9 mouse cellular contexts compared by ENCODE assay signal in the genomic region with DNA sequence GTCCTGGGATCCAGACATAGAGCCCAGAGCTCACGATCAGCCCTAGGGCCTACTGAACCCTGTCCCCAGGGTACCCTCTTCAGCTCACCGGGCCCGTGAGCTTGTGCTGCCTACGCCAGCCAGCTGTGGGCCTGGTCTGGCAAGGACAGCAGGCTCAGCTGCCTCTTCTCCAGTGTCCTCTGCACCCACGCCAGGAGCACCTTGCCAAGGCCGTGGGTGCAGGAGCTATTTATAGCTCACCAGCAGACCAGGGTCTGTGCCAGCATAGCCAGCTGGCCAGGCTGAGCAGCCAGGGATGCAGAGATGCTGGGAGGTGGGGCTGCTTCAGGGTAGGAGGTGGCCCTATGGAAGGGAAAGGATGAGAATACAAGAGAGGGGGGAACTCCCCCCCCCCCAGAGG. TPM values are rescaled to one million over a fixed set of nuclear protein-coding genes. Genes with fewer than 3 reads are reported as not detected.
DNase-seq lines count a peak whose midpoint lies in the region; ATAC-seq and TF ChIP-seq lines count a peak whose summit lies in the region.
"Had no signal": no experiment of that assay in that cellular context is flagged by ENCODE, and none has a peak within 500 bp of the region (broad histone marks: within the 10 kb centered on the region; RNA-seq: fewer than 3 reads in every experiment).

No protein-coding gene starts in this region.

- ATAC-seq in kidney, embryonic 14.5 days (ENCODE audit: low FRiP score, low TSS enrichment), result no peak
- ATAC-seq in heart, embryonic 12.5 days (ENCODE audit: insufficient number of reproducible peaks, low FRiP score), result no peak
- no peak for ATAC-seq in granulocyte monocyte progenitor cell, adult 5-6 weeks (replicated peaks; ENCODE audit: poor library complexity, severe bottlenecking)

- peaks cover 39% of the 10 kb centered on the region for H3K36me3 ChIP-seq in kidney, embryonic 14.5 days (ENCODE audit: control insufficient read depth, insufficient read depth, low read length)
- H3K36me3 ChIP-seq in heart, embryonic 12.5 days, result peaks cover 50% of the 10 kb centered on the region
- no peaks in the 10 kb centered on the region for H3K36me3 ChIP-seq in testis, adult 2 months (ENCODE audit: control insufficient read depth, insufficient read depth, low read length)

- no peak overlapping the region for H3K4me3 ChIP-seq in kidney, embryonic 14.5 days (ENCODE audit: low read length)
- no peak overlapping the region for H3K4me3 ChIP-seq in embryonic fibroblast, embryonic 13.5 days (ENCODE audit: insufficient read depth, low read length)
- no peak overlapping the region for H3K4me3 ChIP-seq in heart, embryonic 12.5 days
- H3K4me3 ChIP-seq in testis, adult 2 months (ENCODE audit: control insufficient read depth, low read depth, low read length), result no peak overlapping the region

- WGBS in kidney, embryonic 14.5 days, result 78% methylated on average over 6 of the region's 6 CpGs
- WGBS in heart, embryonic 12.5 days, result 73% methylated on average over 6 of the region's 6 CpGs

- DNase-seq in kidney, adult 11 months, result peak; percentile 91
- peak; percentile 87 to 90 for DNase-seq in kidney, postnatal 36 days
- DNase-seq in lung, postnatal 36 days, result peak; percentile 70

- no peaks in the 10 kb centered on the region for H3K27me3 ChIP-seq in kidney, embryonic 14.5 days (ENCODE audit: control insufficient read depth, insufficient read depth, low read length)
- H3K27me3 ChIP-seq in heart, embryonic 12.5 days (replicated peaks), result no peaks in the 10 kb centered on the region
- no peaks in the 10 kb centered on the region for H3K27me3 ChIP-seq in testis, adult 2 months (ENCODE audit: control insufficient read depth, insufficient read depth, low read length)
- H3K27me3 ChIP-seq: CH12.LX had no signal

- H3K27ac ChIP-seq in kidney, embryonic 14.5 days (ENCODE audit: low read depth, low read length), result no peak overlapping the region
- H3K27ac ChIP-seq in embryonic fibroblast, embryonic 13.5 days (ENCODE audit: insufficient read depth, low read length), result peak overlapping the region; percentile 28
- no peak overlapping the region for H3K27ac ChIP-seq in heart, embryonic 12.5 days (ENCODE audit: poor library complexity, severe bottlenecking)
- peak overlapping the region; percentile 26; the same call in 1 of the 2 replicates for H3K27ac ChIP-seq in testis, adult 2 months (ENCODE audit: control insufficient read depth, insufficient read depth, low read depth, low read length)

- no peak overlapping the region for H3K9ac ChIP-seq in kidney, embryonic 14.5 days (ENCODE audit: low read depth, low read length)
- peak overlapping the region; percentile 33; the same call in 1 of the 2 replicates for H3K9ac ChIP-seq in heart, embryonic 12.5 days

- H3K4me2 ChIP-seq in kidney, embryonic 14.5 days (replicated peaks; ENCODE audit: low read depth, low read length), result no peak overlapping the region
- no peak overlapping the region for H3K4me2 ChIP-seq in heart, embryonic 12.5 days

- no peak for TF ChIP-seq POLR2A in embryonic fibroblast, embryonic 13.5 days (IDR thresholded peaks at IDR 0.05; ENCODE audit: low read depth, low read length)
- TF ChIP-seq POLR2A in testis, adult 2 months (IDR thresholded peaks at IDR 0.05; ENCODE audit: control insufficient read depth, low read depth, low read length), result no peak

- peaks cover 14% of the 10 kb centered on the region for H3K4me1 ChIP-seq in kidney, embryonic 14.5 days (ENCODE audit: control insufficient read depth, insufficient read depth, low read length)
- H3K4me1 ChIP-seq in embryonic fibroblast, embryonic 13.5 days (ENCODE audit: control insufficient read depth, insufficient read depth, low read length), result peaks cover 18% of the 10 kb centered on the region
- peaks cover 40% of the 10 kb centered on the region for H3K4me1 ChIP-seq in heart, embryonic 12.5 days (replicated peaks)
- H3K4me1 ChIP-seq in testis, adult 2 months (ENCODE audit: control insufficient read depth, insufficient read depth, low read length), result peaks cover 7% of the 10 kb centered on the region

- no peaks in the 10 kb centered on the region for H3K9me3 ChIP-seq in kidney, embryonic 14.5 days (ENCODE audit: control insufficient read depth, low read length)
- no peaks in the 10 kb centered on the region; the same call in 1 of the 2 replicates for H3K9me3 ChIP-seq in heart, embryonic 12.5 days (replicated peaks)

- no peak for TF ChIP-seq CTCF in embryonic fibroblast, embryonic 13.5 days (IDR thresholded peaks at IDR 0.05; ENCODE audit: borderline replicate concordance, insufficient read depth, low read length)
- no peak for TF ChIP-seq CTCF in testis, adult 2 months (IDR thresholded peaks at IDR 0.05; ENCODE audit: control insufficient read depth, insufficient read depth, insufficient replicate concordance, low read depth, low read length)

RNA-seq across cellular contexts. Expression of gene Hdac7, which starts 32.2 kb away (rescaled TPM):
- polyA plus RNA-seq in kidney, embryonic 14.5 days (2014; fragmentation: Nextera tagmentation; extraction: Ambion mirVana), result 32.2 and 34.1 TPM in 2 replicates
- 51.8 and 60.1 TPM in 2 replicates for polyA plus RNA-seq in embryonic fibroblast, embryonic 13.5 days (2011; ENCODE audit: insufficient read length, low read depth, missing spikeins)
- polyA plus RNA-seq in heart, embryonic 12.5 days (2016; fragmentation: Nextera tagmentation; extraction: Ambion mirVana), result 27.4 and 27.8 TPM in 2 replicates
- 6.1 and 6.5 TPM in 2 replicates for polyA plus RNA-seq in testis, adult 2 months (2012; rRNA removed)
- 33.3 and 52.1 TPM in 2 replicates for total RNA-seq in granulocyte monocyte progenitor cell, adult 5-6 weeks (2014; fragmentation: Nextera tagmentation)
- total RNA-seq in granulocyte monocyte progenitor cell, adult 5-6 weeks (2017), result 3.5 and 6.1 TPM in 2 replicates

RNA-seq across cellular contexts. Expression of gene Slc48a1, which starts 33.8 kb away (rescaled TPM):
- 34.4 and 36.1 TPM in 2 replicates for polyA plus RNA-seq in kidney, embryonic 14.5 days (2014; fragmentation: Nextera tagmentation; extraction: Ambion mirVana)
- 136 and 167 TPM in 2 replicates for polyA plus RNA-seq in embryonic fibroblast, embryonic 13.5 days (2011; ENCODE audit: insufficient read length, low read depth, missing spikeins)
- 52.9 and 55.0 TPM in 2 replicates for polyA plus RNA-seq in heart, embryonic 12.5 days (2016; fragmentation: Nextera tagmentation; extraction: Ambion mirVana)
- 16.3 and 17.0 TPM in 2 replicates for polyA plus RNA-seq in testis, adult 2 months (2012; rRNA removed)
- 97.0 and 99.2 TPM in 2 replicates for total RNA-seq in granulocyte monocyte progenitor cell, adult 5-6 weeks (2014; fragmentation: Nextera tagmentation)
- 67.6 and 71.6 TPM in 2 replicates for total RNA-seq in granulocyte monocyte progenitor cell, adult 5-6 weeks (2017)

RNA-seq across cellular contexts. Expression of gene Rapgef3, which starts 44.4 kb away (rescaled TPM):
- 11.9 and 15.7 TPM in 2 replicates for polyA plus RNA-seq in kidney, embryonic 14.5 days (2014; fragmentation: Nextera tagmentation; extraction: Ambion mirVana)
- polyA plus RNA-seq in embryonic fibroblast, embryonic 13.5 days (2011; ENCODE audit: insufficient read length, low read depth, missing spikeins), result 6.6 and 10.8 TPM in 2 replicates
- polyA plus RNA-seq in heart, embryonic 12.5 days (2016; fragmentation: Nextera tagmentation; extraction: Ambion mirVana), result 22.0 and 22.9 TPM in 2 replicates
- polyA plus RNA-seq in testis, adult 2 months (2012; rRNA removed), result 16.1 and 16.3 TPM in 2 replicates
- total RNA-seq in granulocyte monocyte progenitor cell, adult 5-6 weeks (2014; fragmentation: Nextera tagmentation), result 8.4 and 33.0 TPM in 2 replicates
- total RNA-seq in granulocyte monocyte progenitor cell, adult 5-6 weeks (2017), result 11.9 and 19.1 TPM in 2 replicates

Comparison
In these comparisons a context has a peak if more than half of its experiments do, and no peak if none do; other contexts are left out.
1. H3K27ac ChIP-seq: peak in embryonic fibroblast, embryonic 13.5 days (single experiment) and testis, adult 2 months (single experiment); none in kidney, embryonic 14.5 days (single experiment) and heart, embryonic 12.5 days (single experiment).
2. Peak in every context shown above with its lines, with median percentiles within 50 percentile points of each other: DNase-seq.